Mouse (Mus musculus): ENCODE data around the gene AI597479.
A peak's percentile ranks its signal among the peaks of the same experiment; 100 is the strongest.
"Not testable (repeated sequence)": the region's sequence is repeated elsewhere in the genome, so short reads cannot be mapped to it uniquely, and the experiment has no call there.

AI597479 gene

DNA sequence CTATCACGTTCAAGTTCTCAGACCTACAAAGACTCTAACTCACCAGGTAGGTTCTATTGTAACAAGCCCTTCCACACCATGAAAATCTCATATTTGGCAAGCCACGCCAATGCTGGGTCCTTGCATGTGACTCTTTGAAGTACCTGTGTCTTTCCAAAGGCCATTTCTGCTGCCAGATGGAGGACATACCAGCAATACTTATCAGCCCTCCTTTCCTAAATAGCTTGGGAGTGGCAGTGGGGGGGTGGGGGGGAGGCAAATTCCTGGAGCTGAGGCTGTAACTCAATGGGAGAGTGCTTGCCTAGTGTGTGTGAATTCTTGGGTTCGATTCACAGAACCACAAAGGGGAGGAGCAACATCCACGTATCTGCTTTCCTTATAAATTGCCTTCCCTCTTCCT lies 26.2 kb downstream of the AI597479 start:
- DNase-seq (ENCODE audit: low spot score): no peak

DNA sequence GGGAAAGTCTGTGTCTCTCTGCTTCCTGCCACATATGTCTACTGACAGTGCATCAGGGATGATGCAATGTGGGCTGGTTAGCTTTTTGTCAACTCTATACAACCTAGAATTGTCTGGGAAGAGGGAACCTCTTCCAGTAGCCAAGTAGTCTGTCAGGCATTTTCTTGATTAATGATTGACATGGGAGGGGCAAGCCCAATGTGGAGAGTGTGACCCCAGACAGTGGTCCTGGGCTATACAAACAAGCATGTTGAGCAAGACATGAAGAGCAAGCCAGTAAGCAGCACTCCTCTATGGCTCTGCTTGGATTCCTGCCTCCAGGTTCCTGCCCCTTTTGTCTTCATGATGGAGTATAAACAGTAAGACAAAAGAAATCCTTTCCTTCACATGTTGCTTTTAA lies 28.7 kb downstream of the AI597479 start:
- no peak for DNase-seq (ENCODE audit: low spot score)

DNA sequence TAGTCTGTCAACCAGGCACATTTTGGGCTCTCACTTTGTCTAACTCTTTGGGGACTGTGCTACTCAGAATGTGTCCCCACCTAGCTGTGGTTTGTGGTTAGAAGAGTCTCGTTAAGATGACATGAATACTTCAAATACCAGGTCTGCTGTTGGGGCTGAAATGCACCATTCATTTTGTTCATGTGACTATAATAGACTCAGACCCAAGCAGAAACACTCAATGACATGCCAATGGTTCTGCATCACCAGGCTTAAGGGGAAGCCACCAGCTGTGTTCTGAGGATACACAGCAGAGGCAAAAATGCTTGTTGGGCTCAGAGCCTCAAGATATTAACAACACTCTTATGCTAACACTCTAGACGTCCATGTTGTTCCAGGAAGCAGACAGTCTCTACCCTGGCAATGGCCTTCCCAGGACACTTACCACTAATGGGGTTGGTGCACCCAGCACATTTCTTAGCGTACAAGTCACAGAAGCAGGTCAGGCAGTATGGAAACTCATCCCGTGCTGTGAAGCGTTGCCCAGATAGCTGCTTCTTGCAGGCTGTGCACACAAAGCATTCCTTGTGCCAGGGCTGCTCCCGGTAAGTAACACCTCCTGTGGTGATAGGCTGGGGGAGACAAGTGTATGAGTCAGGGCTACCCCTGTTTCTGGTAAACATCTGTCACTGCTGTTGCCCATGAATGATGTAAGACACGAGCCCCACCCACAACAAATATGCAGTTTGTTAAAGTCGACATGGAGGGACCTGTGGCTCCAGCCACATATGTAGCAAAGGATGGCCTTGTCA lies 29.5 kb downstream of the AI597479 start:
- no peak for DNase-seq (ENCODE audit: low spot score)

DNA sequence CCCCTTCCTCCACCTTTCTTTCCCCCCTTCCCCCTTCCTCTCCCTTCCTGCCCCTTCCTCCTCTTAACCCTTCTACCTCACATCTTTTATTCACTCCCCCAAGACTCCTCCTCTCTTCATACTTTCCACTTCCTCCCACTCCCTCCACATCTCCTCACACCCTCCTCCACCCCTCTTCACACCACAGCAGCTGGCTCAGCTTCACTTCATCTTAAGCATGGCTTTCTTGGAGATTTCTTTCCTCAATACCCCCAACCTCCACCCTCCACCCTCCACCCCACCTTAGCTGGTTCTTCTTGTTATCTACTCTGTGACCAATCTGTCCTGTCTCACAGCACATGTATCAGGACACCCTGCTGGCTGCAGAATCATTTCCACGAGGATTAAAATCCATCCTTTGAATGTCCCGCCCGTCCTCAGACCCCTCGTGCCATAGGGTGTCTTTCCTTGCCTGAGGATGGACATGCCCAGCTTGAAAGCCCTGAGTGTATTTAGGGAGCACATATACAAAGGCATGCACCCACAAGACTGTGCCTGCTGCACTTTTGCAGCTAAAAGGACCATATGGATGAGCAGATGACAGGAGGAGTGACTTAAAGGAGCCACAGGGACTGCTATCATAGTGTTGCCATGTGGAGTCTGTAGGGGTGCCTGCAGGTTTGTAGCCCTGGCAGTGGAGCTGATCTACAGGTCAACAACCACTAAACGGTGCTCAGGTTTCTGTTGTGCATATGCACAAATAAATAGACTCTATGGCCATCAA lies 31.9 kb downstream of the AI597479 start:
- no peak for DNase-seq (ENCODE audit: low spot score)

- DNase-seq (ENCODE audit: low spot score): no peak
Observed at GRCm38 (mm10) chr1:43131591-43131990, 33.1 kb downstream of the AI597479 start.

DNA sequence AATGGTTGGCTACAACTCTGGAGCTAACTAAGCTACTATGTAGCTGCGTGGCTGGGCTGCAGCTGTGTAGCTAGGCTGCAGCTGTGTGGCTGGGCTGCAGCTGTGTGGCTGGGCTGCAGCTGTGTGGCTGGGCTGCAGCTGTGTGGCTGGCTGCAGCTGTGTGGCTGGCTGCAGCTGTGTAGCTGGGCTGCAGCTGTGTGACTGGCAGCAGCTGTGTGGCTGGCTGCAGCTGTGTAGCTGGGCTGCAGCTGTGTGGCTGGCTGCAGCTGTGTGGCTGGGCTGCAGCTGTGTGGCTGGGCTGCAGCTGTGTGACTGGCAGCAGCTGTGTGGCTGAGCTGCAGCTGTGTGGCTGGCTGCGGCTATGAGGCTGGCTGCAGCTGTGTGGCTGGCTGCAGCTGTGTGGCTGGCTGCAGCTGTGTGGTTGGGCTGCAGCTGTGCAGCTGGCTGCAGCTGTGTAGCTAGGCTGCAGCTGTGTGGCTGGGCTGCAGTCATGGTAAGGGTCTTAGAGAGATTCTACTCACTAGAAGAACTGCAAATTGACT lies 38.0 kb downstream of the AI597479 start:
- not testable (repeated sequence) for DNase-seq (ENCODE audit: low spot score)

DNA sequence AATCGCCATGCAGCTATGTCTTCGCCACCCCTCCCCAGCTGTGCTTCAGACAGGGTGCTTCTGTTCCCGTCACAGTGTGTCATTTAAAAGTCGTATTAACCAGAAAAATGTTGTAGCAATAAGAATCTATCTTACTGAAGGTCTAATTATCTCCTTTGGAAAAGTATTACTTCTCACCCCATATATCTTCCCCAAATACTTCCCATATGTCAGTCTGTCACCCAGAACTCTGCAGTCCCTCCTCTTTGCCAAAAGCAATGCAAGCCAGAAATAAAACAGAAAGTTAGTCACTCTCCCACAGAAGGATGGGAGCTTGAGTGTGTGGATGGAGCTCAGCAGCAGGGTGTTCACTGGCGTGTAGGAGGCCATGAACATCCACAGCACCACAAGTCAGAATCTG lies 38.8 kb downstream of the AI597479 start:
- no peak for DNase-seq (ENCODE audit: low spot score)

DNA sequence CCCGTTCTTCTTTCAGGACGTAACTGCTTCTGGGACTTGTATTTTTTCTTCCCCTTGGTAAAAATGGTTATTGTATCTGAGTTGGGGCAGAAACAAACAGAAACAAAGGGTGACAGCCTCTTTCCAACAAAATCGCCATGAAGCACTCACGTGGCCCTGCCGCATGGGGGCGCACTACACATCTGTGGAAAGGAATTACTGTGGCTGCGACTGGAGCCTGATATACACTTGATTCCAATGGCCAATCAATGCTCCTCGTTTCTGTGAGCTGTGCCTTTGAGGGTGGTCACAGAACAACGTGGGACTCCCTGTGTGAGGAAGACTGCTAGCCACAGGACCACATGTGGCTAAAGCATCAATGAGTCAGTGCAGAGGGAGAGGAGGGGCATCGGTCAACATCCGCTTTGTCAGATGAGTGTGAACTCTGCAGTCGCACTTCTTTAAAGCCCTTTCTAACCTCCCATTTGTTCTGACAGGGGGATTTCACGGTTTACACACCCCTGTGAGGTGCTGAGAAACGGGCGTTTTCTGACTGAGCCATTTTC lies 39.8 kb downstream of the AI597479 start:
- DNase-seq (ENCODE audit: low spot score): no peak

GRCm38 (mm10) chr1:43139587-43140266 lies 41.2 kb downstream of the AI597479 start:
- peak; percentile 89 for DNase-seq (ENCODE audit: low spot score)

GRCm38 (mm10) chr1:43141555-43141961 lies 43.0 kb downstream of the AI597479 start:
- peak; percentile 9 for DNase-seq (ENCODE audit: low spot score)

DNA sequence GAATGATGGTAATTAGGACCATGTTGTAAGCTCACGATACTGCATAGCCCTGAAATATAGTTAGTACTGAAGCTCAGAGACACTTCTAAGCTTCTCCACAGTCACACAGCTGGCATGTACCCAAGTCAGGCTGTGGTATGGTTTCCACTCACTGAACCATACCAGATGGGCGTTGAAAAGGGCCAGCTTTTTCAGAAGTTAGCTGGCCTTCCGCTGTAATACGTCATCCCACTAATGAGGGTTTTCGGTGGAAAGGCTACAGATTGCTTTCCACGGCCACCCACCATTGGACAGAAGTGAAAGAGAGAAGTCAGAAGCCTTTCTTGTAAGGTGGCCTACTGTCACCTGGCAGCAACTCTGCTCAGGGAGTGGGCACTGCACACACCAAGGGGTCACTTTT lies 44.3 kb downstream of the AI597479 start:
- DNase-seq (ENCODE audit: low spot score): no peak

DNA sequence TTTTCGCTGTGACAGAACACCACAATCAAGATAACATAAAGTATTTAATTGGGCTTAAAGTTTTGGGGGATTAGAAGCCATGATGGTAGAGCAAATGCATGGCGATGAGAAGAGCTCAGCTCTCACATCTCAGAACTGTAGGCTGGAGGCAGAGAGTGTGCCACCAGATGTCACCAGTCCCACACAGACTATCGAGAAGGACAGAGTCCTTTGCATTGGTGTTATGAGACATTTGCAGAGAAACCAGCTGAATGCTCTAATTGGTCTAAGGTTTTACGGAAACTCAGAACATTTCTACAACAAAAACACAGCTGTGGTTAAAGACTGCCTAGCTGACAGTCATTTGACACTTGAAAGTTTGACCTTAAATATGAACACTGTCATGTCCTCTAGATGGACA lies 44.8 kb downstream of the AI597479 start:
- no peak for DNase-seq (ENCODE audit: low spot score)

DNA sequence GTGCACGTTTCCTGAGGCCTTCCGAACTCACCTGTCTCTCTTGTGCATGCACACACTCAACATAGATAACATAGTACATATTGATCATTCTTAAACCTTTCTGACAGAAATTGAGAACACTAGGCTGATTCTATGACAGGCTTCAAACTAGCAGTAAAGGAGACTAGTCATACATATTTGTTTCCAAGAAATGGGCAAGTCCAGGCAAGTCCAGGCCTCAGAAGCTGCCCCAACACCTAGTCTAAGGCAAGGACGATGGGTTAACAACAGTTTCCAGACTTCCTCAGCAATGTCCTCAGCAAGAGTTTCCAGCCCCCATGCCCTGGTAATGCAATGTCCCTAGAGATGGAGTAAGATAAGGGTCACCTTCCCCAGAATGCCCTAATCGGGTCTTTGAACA lies 45.3 kb downstream of the AI597479 start:
- DNase-seq (ENCODE audit: low spot score): no peak

DNA sequence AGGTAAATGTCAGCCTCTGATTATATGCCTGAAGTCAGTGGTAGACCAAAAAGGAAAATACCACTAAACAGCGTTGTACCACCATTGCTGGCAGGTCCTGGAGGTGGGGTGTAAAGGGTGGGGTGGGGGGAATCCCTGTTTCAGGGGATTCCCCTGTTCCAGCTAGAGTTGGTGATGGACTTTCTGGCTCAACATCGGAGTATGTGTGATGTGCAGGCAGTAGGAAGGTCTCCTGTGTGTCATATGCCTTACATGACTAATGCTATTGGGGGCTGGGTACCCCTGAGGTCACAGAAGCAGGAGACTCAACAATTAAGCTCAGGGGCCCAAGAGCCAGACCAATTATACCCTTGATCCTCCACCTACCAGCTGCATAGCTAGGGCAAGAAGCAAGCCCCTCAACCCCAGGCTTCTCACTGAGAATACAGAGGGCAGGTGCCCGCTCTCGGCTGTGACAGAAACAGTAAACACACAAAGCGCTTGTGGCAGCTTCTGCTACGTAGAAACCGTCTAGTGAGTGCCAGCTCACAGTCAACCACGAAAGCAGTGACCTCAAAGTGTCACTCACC lies 45.9 kb downstream of the AI597479 start:
- DNase-seq (ENCODE audit: low spot score): no peak

GRCm38 (mm10) chr1:43145388-43145787 lies 46.9 kb downstream of the AI597479 start:
- DNase-seq (ENCODE audit: low spot score): no peak

DNA sequence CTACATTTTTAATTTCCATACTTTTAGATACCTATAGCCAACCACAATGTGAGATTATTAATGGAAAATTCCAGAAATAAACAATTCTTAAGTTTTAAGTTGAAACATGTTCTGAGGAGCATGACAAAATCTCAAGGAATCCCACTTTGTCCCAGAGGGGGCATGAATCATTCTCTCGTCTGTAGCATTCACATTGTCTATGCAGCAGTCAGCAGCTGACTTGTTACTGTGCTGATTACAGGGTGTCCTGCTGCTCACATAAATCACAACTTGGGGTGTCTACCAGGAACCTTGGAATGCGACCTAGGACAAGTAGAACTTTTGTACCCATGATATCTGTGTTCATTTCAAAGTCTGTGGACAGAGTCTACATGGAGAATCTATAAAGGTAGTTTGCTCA lies 49.0 kb downstream of the AI597479 start:
- DNase-seq (ENCODE audit: low spot score): no peak

DNA sequence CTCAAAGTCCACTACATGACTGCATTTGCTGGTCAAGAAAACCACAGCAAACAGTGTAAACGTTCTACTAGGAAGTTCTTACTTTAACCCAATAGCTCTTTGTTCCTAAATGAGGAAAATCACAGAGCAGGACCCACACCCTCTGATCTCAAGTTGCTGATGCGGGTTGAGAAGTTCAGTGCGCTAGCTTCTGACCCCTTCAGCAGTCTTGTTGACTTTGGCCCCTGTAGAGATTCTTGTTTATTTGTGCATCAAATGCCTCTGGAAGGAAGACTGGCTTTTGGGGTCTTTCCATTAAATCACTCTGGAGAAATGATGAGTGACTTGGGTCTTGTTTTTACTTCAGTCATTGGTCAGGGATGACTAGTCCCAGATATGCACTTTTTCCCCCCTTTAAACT lies 51.7 kb downstream of the AI597479 start:
- no peak for DNase-seq (ENCODE audit: low spot score)

- no peak for DNase-seq (ENCODE audit: low spot score)
Observed at GRCm38 (mm10) chr1:43152626-43153025, 54.1 kb downstream of the AI597479 start.

DNA sequence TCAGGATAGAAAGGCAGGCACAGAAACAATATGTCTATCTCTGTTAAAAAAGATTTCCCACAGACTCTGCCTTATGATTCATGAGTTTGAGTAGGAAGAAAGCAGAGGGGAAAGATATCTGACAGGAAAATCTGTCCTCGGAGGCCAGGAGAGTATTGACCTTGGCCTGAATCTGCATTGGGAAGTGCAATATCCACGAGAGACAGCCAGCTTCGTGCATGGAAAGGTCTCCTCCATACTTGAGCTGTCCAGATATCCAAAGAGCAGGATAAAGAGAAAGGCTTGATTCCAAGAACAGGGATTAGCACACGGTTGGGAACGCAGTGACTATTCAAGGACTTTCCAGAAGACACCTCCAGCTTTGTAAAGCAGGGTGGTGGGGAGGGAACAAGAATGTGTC lies 55.0 kb downstream of the AI597479 start:
- DNase-seq (ENCODE audit: low spot score): no peak

DNA sequence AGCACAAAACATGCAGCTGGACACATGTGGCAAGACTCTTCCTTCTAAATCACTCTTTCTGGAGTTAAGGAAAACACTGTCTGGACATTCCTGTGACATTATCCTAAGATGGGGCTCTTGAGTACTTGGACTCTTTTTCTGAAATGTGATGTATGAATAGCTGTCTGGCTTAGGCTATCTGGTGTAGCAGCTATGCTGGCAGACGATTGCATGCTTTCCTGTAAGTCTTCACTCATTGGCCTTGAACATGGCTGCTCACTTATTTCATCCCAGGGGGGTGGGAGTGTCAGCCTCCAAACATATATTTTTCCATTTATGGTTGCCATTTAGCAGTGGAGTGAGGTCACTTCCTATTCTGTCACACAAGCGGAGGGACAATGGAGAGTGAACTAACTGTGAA lies 56.0 kb downstream of the AI597479 start:
- DNase-seq (ENCODE audit: low spot score): no peak

DNA sequence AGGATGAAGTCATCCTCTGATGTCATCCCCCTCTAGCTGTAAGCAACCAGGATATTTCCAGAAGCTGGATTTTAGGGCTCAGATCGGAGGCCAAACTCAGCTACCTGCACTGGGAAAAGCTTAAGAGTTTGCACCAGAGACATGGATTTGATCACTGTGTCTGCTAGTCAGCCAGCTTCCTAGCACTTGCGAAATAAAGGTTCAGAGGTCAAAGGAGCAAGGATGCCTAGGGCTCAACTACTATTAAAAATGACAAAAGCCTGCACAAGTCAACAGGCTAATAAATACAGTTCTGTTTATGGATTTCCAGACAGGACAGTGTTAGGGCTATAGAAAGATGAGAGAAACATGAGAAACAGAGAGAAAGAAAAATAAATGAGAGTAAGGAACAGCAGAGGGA lies 59.4 kb downstream of the AI597479 start:
- DNase-seq (ENCODE audit: low spot score): no peak

GRCm38 (mm10) chr1:43159429-43159828 lies 60.9 kb downstream of the AI597479 start:
- no peak for DNase-seq (ENCODE audit: low spot score)

All from ovary, postnatal 14 days (tissue).